In genomic region chrX:59133416-59133815, GRCm38 (mm10) we compare ENCODE assay signal across 8 mouse cellular contexts.
A peak's percentile ranks its signal among the peaks of the same experiment; 100 is the strongest.
DNase-seq lines count a peak whose midpoint lies in the region; ATAC-seq lines count a peak whose summit lies in the region.

No protein-coding gene starts in this region.

- H3K4me2 ChIP-seq in intestine, embryonic 14.5 days (ENCODE audit: low read length) = peak overlapping the region; percentile 52
- H3K4me2 ChIP-seq in midbrain, embryonic 11.5 days = peak overlapping the region; percentile 56

- ATAC-seq in intestine, embryonic 14.5 days (replicated peaks; ENCODE audit: low FRiP score, low TSS enrichment, low read depth) = no peak
- ATAC-seq in midbrain, embryonic 11.5 days (ENCODE audit: low FRiP score) = peak; percentile 7

- 24% methylated on average over 9 of the region's 10 CpGs for WGBS in intestine, embryonic 14.5 days
- WGBS in midbrain, embryonic 11.5 days = 25% methylated on average over 9 of the region's 10 CpGs

- peak overlapping the region; percentile 45 for H3K4me3 ChIP-seq in intestine, embryonic 14.5 days (ENCODE audit: low read depth, low read length)
- peak overlapping the region; percentile 54 for H3K4me3 ChIP-seq in midbrain, embryonic 11.5 days (ENCODE audit: low read depth, low read length)

- H3K27ac ChIP-seq in intestine, embryonic 14.5 days (ENCODE audit: low read depth) = no peak overlapping the region
- H3K27ac ChIP-seq in midbrain, embryonic 11.5 days (ENCODE audit: low read depth, low read length) = no peak overlapping the region

- 0 out of 2 replicates have a peak, but pooled peaks cover 14% of the 10 kb centered on the region for H3K27me3 ChIP-seq in intestine, embryonic 14.5 days (replicated peaks; ENCODE audit: control insufficient read depth, insufficient read depth, low read length)
- no peaks in the 10 kb centered on the region for H3K27me3 ChIP-seq in midbrain, embryonic 11.5 days (ENCODE audit: control insufficient read depth, insufficient read depth, low read length)

- H3K36me3 ChIP-seq in intestine, embryonic 14.5 days (ENCODE audit: control insufficient read depth, insufficient read depth, low read length) = no peaks in the 10 kb centered on the region
- no peaks in the 10 kb centered on the region for H3K36me3 ChIP-seq in midbrain, embryonic 11.5 days (ENCODE audit: control insufficient read depth, insufficient read depth, low read length)

- H3K9ac ChIP-seq in intestine, embryonic 14.5 days (ENCODE audit: low read length) = no peak overlapping the region
- H3K9ac ChIP-seq in midbrain, embryonic 11.5 days (ENCODE audit: low read length) = peak overlapping the region; percentile 68

- H3K4me1 ChIP-seq in intestine, embryonic 14.5 days (replicated peaks; ENCODE audit: control insufficient read depth, insufficient read depth, low read length) = no peaks in the 10 kb centered on the region
- no peaks in the 10 kb centered on the region for H3K4me1 ChIP-seq in midbrain, embryonic 11.5 days (ENCODE audit: control insufficient read depth, insufficient read depth, low read length)

- DNase-seq in cerebellum, adult 11-12 months = peak; percentile 1
- DNase-seq in cerebellum, postnatal 4 days (ENCODE audit: low spot score in 2 of 2) = no peak
- DNase-seq in right cerebral cortex, adult 2 months (ENCODE audit: low spot score in 2 of 2) = peak; percentile 31 to 33
- DNase-seq in right cerebral cortex, adult 18-20 months = no peak
- peak; percentile 57 for DNase-seq in intestine, embryonic 14.5 days (ENCODE audit: low spot score)
- DNase-seq in midbrain, embryonic 11.5 days (ENCODE audit: low spot score, missing footprints) = peak; percentile 86
- DNase-seq in testis, postnatal 14 days (ENCODE audit: low spot score) = peak; percentile 3
- no peak for DNase-seq in urinary bladder, adult 2 months (ENCODE audit: low spot score)

- no peaks in the 10 kb centered on the region for H3K9me3 ChIP-seq in intestine, embryonic 14.5 days (ENCODE audit: control insufficient read depth, low read length)
- no peaks in the 10 kb centered on the region for H3K9me3 ChIP-seq in midbrain, embryonic 11.5 days (ENCODE audit: control insufficient read depth, low read length)

Comparison
In these comparisons a context has a peak if more than half of its experiments do, and no peak if none do; other contexts are left out.
1. DNase-seq: peak in cerebellum, adult 11-12 months (single experiment), right cerebral cortex, adult 2 months (2 of 2), intestine, embryonic 14.5 days (single experiment), midbrain, embryonic 11.5 days (single experiment) and testis, postnatal 14 days (single experiment); none in cerebellum, postnatal 4 days (0 of 2), right cerebral cortex, adult 18-20 months (single experiment) and urinary bladder, adult 2 months (single experiment).